ENCODE assay signal across 8 mouse cellular contexts in the genomic region with DNA sequence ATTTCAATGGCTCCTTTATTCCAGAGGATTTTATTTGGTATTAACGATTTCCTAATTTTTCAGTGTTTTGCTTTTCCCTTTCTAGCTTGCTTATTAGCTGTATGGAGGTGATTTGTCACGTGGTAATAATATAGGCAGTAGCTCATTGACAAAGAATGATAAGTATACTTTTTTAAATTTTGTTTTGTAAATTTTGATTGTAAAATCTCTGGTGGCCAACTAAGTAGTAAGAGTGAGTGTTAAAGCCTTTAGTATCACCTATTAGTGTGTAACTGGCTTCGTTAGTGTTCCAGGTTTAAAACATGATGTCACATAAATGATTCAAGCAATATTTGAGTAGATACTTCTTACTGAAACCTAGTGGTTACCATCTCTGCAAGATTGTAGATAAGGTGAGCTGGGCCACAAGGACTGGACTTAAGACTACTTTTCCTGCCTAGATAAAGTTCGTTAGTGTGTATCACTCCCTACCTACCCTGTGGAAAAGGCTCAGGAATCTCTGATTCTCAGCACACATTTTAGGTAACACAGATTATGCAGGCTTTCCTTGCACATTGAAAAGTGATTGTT. TPM values are rescaled to one million over a fixed set of nuclear protein-coding genes. Genes with fewer than 3 reads are reported as not detected.
A peak's percentile ranks its signal among the peaks of the same experiment; 100 is the strongest.
DNase-seq lines count a peak whose midpoint lies in the region; ATAC-seq and TF ChIP-seq lines count a peak whose summit lies in the region.

No protein-coding gene starts in this region.

- H3K4me2 ChIP-seq in heart, embryonic 12.5 days: peak overlapping the region; percentile 71
- H3K4me2 ChIP-seq in hindbrain, embryonic 13.5 days: peak overlapping the region; percentile 78

- H3K9me3 ChIP-seq in heart, embryonic 12.5 days (replicated peaks): no peaks in the 10 kb centered on the region
- no peaks in the 10 kb centered on the region for H3K9me3 ChIP-seq in ES-E14 (ENCODE audit: control insufficient read depth, insufficient read depth, low read depth, low read length)
- H3K9me3 ChIP-seq in hindbrain, embryonic 13.5 days: no peaks in the 10 kb centered on the region
- H3K9me3 ChIP-seq in midbrain, embryonic 10.5 days (replicated peaks): no peaks in the 10 kb centered on the region

- peaks cover 18% of the 10 kb centered on the region for H3K4me1 ChIP-seq in heart, embryonic 12.5 days (replicated peaks)
- H3K4me1 ChIP-seq in ES-E14 (ENCODE audit: control insufficient read depth in 2 of 2, insufficient read depth in 2 of 2, low read length in 2 of 2, poor library complexity in 1 of 2): peaks cover 2 to 14% of the 10 kb centered on the region in 2 experiments; a peak in 2 of 4 replicates
- H3K4me1 ChIP-seq in hindbrain, embryonic 13.5 days (replicated peaks): peaks cover 18% of the 10 kb centered on the region
- H3K4me1 ChIP-seq in midbrain, embryonic 10.5 days: peaks cover 21% of the 10 kb centered on the region

- intact Hi-C loops in heart, postnatal 25 days (cut with DNase I): loop anchor here (10.0 kb wide), 1 partner anchor 217 kb away; no protein-coding TSS in a partner anchor
- intact Hi-C loops in gastrocnemius, postnatal 14 days (cut with DNase I; ENCODE audit: low total_unique reads): no loop called here

- no peak for ATAC-seq in heart, embryonic 12.5 days (ENCODE audit: insufficient number of reproducible peaks, low FRiP score)
- no peak for ATAC-seq in hindbrain, embryonic 13.5 days (ENCODE audit: low FRiP score)

- no peak overlapping the region for H3K9ac ChIP-seq in heart, embryonic 12.5 days
- no peak overlapping the region; the same call in 1 of the 2 replicates for H3K9ac ChIP-seq in ES-E14 (ENCODE audit: insufficient read depth, low read depth, low read length, poor library complexity, severe bottlenecking)
- peak overlapping the region; percentile 96 for H3K9ac ChIP-seq in hindbrain, embryonic 13.5 days

- peak overlapping the region; percentile 76 for H3K4me3 ChIP-seq in heart, embryonic 12.5 days
- peak overlapping the region; percentile 100; a peak in 3 of 4 replicates for H3K4me3 ChIP-seq in ES-E14 (ENCODE audit: insufficient read depth in 1 of 2, low read depth in 1 of 2, low read length in 2 of 2, poor library complexity in 1 of 2, severe bottlenecking in 1 of 2)
- H3K4me3 ChIP-seq in hindbrain, embryonic 13.5 days: peak overlapping the region; percentile 96
- H3K4me3 ChIP-seq in midbrain, embryonic 10.5 days: peak overlapping the region; percentile 71

- 48% methylated on average over 4 of the region's 4 CpGs for WGBS in heart, embryonic 12.5 days
- 76% methylated on average over 4 of the region's 4 CpGs for WGBS in hindbrain, embryonic 13.5 days
- 70% methylated on average over 4 of the region's 4 CpGs for WGBS in midbrain, embryonic 10.5 days

- in situ Hi-C loops in ES-E14 (cut with MboI; ENCODE audit: low sequenced_read_pairs in 2 of 2, unreplicated experiment in 2 of 2): no loop called here

- no peak overlapping the region for H3K27ac ChIP-seq in heart, embryonic 12.5 days (ENCODE audit: poor library complexity, severe bottlenecking)
- no peak overlapping the region; the same call in 1 of the 2 replicates for H3K27ac ChIP-seq in ES-E14 (ENCODE audit: insufficient read depth, low read depth, low read length, poor library complexity, severe bottlenecking)
- H3K27ac ChIP-seq in hindbrain, embryonic 13.5 days: no peak overlapping the region
- H3K27ac ChIP-seq in midbrain, embryonic 10.5 days (replicated peaks): peak overlapping the region; percentile 98; the same call in 1 of the 2 replicates

- H3K27me3 ChIP-seq in heart, embryonic 12.5 days (replicated peaks): no peaks in the 10 kb centered on the region
- H3K27me3 ChIP-seq in hindbrain, embryonic 13.5 days: no peaks in the 10 kb centered on the region
- no peaks in the 10 kb centered on the region for H3K27me3 ChIP-seq in midbrain, embryonic 10.5 days (ENCODE audit: low read depth, poor library complexity, severe bottlenecking)

- DNase-seq in heart, postnatal 25 days (ENCODE audit: low spot score): no peak
- DNase-seq in ES-E14 (ENCODE audit: low read depth, low spot score): no peak
- DNase-seq in midbrain, embryonic 10.5 days (ENCODE audit: low spot score): no peak
- no peak for DNase-seq in urinary bladder, postnatal 4 days (ENCODE audit: low spot score in 2 of 2)
- DNase-seq in cerebellum, adult 18-20 months: no peak
- DNase-seq in gastrocnemius, postnatal 14 days: no peak

- H3K36me3 ChIP-seq in heart, embryonic 12.5 days: no peaks in the 10 kb centered on the region
- no peaks in the 10 kb centered on the region; the same call in 1 of the 2 replicates for H3K36me3 ChIP-seq in ES-E14 (ENCODE audit: control insufficient read depth, insufficient read depth, low read length, poor library complexity, severe bottlenecking)
- H3K36me3 ChIP-seq in hindbrain, embryonic 13.5 days: no peaks in the 10 kb centered on the region
- H3K36me3 ChIP-seq in midbrain, embryonic 10.5 days: peaks cover 30% of the 10 kb centered on the region

TF ChIP-seq in ES-E14, 5 proteins besides CTCF, POLR2A, EP300 and RAD21:
- TF ChIP-seq CHD2 (IDR thresholded peaks at IDR 0.05; ENCODE audit: low read depth, low read length) (no peak), MAFK (IDR thresholded peaks at IDR 0.05; ENCODE audit: insufficient read depth, low read depth, low read length) (no peak), HCFC1 (IDR thresholded peaks at IDR 0.05; ENCODE audit: borderline replicate concordance, insufficient read depth, low read length) (no peak), ZNF384 (IDR thresholded peaks at IDR 0.05; ENCODE audit: low read depth, low read length) (no peak), ZC3H11A (IDR thresholded peaks at IDR 0.05; ENCODE audit: borderline replicate concordance, low read depth, low read length) (no peak)
TF ChIP-seq in ES-E14: peak in this region for 0.

RNA-seq across cellular contexts. Expression of gene Fxr1, which starts 1.6 kb away (rescaled TPM):
- polyA plus RNA-seq in heart, embryonic 12.5 days (2016; fragmentation: Nextera tagmentation; extraction: Ambion mirVana): 76.1 and 79.7 TPM in 2 replicates
- total RNA-seq in heart, postnatal 25 days (2021): 100 to 1,000 TPM; 164 to 192 TPM
- 174 and 210 TPM in 2 replicates for total RNA-seq in ES-E14 (2012; rRNA removed)
- 42.4 and 44.7 TPM in 2 replicates for polyA plus RNA-seq in hindbrain, embryonic 13.5 days (2015; fragmentation: Nextera tagmentation; extraction: Ambion mirVana)
- 49.2 and 55.3 TPM in 2 replicates for polyA plus RNA-seq in midbrain, embryonic 10.5 days (2016; fragmentation: Nextera tagmentation; extraction: Ambion mirVana)
- total RNA-seq in gastrocnemius, postnatal 14 days (2021): 100 to 1,000 TPM; 388 to 401 TPM

RNA-seq across cellular contexts. Expression of gene Dnajc19, which starts 59.8 kb away (rescaled TPM):
- 126 and 128 TPM in 2 replicates for polyA plus RNA-seq in heart, embryonic 12.5 days (2016; fragmentation: Nextera tagmentation; extraction: Ambion mirVana)
- total RNA-seq in heart, postnatal 25 days (2021): 100 to 1,000 TPM; 136 to 151 TPM
- 105 and 142 TPM in 2 replicates for total RNA-seq in ES-E14 (2012; rRNA removed)
- 120 and 126 TPM in 2 replicates for polyA plus RNA-seq in hindbrain, embryonic 13.5 days (2015; fragmentation: Nextera tagmentation; extraction: Ambion mirVana)
- 189 and 196 TPM in 2 replicates for polyA plus RNA-seq in midbrain, embryonic 10.5 days (2016; fragmentation: Nextera tagmentation; extraction: Ambion mirVana)
- total RNA-seq in gastrocnemius, postnatal 14 days (2021): 100 to 1,000 TPM; 124 to 127 TPM
